Mouse (Mus musculus): ENCODE data around the gene Iqck.

DNA sequence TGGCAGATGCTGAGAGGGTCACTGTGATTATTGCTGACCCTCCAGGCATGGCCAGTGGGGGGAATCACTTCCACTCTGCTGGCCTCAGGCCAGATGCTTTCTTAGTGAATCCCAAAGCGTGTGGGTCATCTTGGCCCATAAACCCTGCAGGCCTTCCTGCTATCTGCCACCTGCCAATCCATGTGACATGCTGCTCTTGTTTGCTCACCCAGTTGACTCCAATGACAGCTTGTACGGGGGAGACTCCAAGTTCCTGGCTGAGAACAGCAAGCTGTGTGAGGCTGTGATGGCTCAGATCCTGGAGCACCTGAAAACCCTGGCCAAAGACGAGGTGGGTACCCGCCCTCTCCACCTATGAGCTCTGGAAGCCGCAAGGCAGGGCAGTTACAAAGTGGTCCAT, 17.7 kb upstream of the Iqck start:
- TF ChIP-seq CTCF (IDR thresholded peaks at IDR 0.05; ENCODE audit: borderline replicate concordance, insufficient read depth, low read length) (no peak), POLR2A (IDR thresholded peaks at IDR 0.05; ENCODE audit: low read depth, low read length) (no peak)
